Mouse (Mus musculus) MEL (cell line): ENCODE data around the gene Hist1h2be. TPM values are rescaled to one million over a fixed set of nuclear protein-coding genes. Genes with fewer than 3 reads are reported as not detected.

ENCODE experiments used
- DNase-seq: peaks from one replicate; pipeline ENCODE4 v3.0.0; 2011; ENCODE audit warnings: low read depth, low spot score
- H3K27ac ChIP-seq: 2 replicates; pipeline ENCODE4 v1.5.1; 2012; ENCODE audit warnings: low read depth, mild to moderate bottlenecking, control low read depth, low read length, moderate library complexity; ENCODE audit not compliant: control insufficient read depth
- H3K27me3 ChIP-seq, 2 experiments: fragments of 150-350 bp in 1 of 2; sonication (generic) in 1 of 2; 2 replicates each; pipeline ENCODE4 v1.6.1; 2012; ENCODE audit warnings: low read length in 2 of 2, mild to moderate bottlenecking in 2 of 2, improper control_type of control experiment in 1 of 2, moderate library complexity in 1 of 2; ENCODE audit not compliant: insufficient read depth in 2 of 2, control insufficient read depth in 1 of 2
- H3K36me3 ChIP-seq, 2 experiments: 2 replicates each; pipeline ENCODE4 v1.6.1; 2012 to 2014; ENCODE audit warnings: low read length in 2 of 2, improper control_type of control experiment in 1 of 2, inconsistent platforms in 1 of 2, mild to moderate bottlenecking in 1 of 2; ENCODE audit not compliant: insufficient read depth in 2 of 2, control insufficient read depth in 1 of 2
- H3K4me1 ChIP-seq, 2 experiments: fragments of 150-350 bp in 1 of 2; sonication (generic) in 1 of 2; 2 replicates each; pipeline ENCODE4 v1.6.1; 2012; ENCODE audit warnings: low read length in 2 of 2, improper control_type of control experiment in 1 of 2, mild to moderate bottlenecking in 1 of 2; ENCODE audit not compliant: insufficient read depth in 2 of 2, control insufficient read depth in 1 of 2
- H3K4me3 ChIP-seq, 2 experiments: fragments of 150-350 bp in 1 of 2; sonication (generic) in 1 of 2; 2 replicates each; pipeline ENCODE4 v1.5.1; 2012; ENCODE audit warnings: low read depth in 2 of 2, low read length in 2 of 2, mild to moderate bottlenecking in 2 of 2, moderate library complexity in 2 of 2, control low read depth in 1 of 2, improper control_type of control experiment in 1 of 2; ENCODE audit not compliant: control insufficient read depth in 1 of 2, insufficient read depth in 1 of 2
- H3K79me2 ChIP-seq: 2 replicates; pipeline ENCODE4 v1.6.1; 2012; ENCODE audit warnings: mild to moderate bottlenecking, low read length, moderate library complexity; ENCODE audit not compliant: control insufficient read depth, poor library complexity, insufficient read depth
- H3K9ac ChIP-seq: 2 replicates; pipeline ENCODE4 v1.6.1; 2012; ENCODE audit warnings: low read depth, mild to moderate bottlenecking, control low read depth, low read length, moderate library complexity; ENCODE audit not compliant: control insufficient read depth, poor library complexity, severe bottlenecking
- H3K9me3 ChIP-seq: fragments of 150-350 bp; sonication (generic); replicated peaks from 2 replicates; pipeline ENCODE4 v1.6.1; 2012; ENCODE audit warnings: mild to moderate bottlenecking, low read length, improper control_type of control experiment, moderate library complexity; ENCODE audit not compliant: insufficient read depth
- CTCF ChIP-seq, 3 experiments: IDR thresholded peaks in 2 of 3; conservative IDR thresholded peaks in 1 of 3; 2 replicates each; pipeline ENCODE4 v1.5.1; 2011 to 2012; ENCODE audit warnings: low read length in 3 of 3, low read depth in 2 of 3, mild to moderate bottlenecking in 2 of 3, improper control_type of control experiment in 1 of 3, inconsistent platforms in 1 of 3, mixed read lengths in 1 of 3, moderate library complexity in 1 of 3; ENCODE audit not compliant: control insufficient read depth in 1 of 3, insufficient read depth in 1 of 3, poor library complexity in 1 of 3, severe bottlenecking in 1 of 3
- E2F4 ChIP-seq: IDR thresholded peaks from 2 replicates; pipeline ENCODE4 v1.6.1; 2011; ENCODE audit warnings: low read depth, low read length, improper control_type of control experiment, borderline replicate concordance
- GABPA ChIP-seq: IDR thresholded peaks from 2 replicates; pipeline ENCODE4 v1.6.1; 2012; ENCODE audit warnings: low read depth, mild to moderate bottlenecking, inconsistent platforms, low read length, improper control_type of control experiment, moderate library complexity
- JUND ChIP-seq: IDR thresholded peaks from 2 replicates; pipeline ENCODE4 v1.6.1; 2011; ENCODE audit warnings: low read depth, mild to moderate bottlenecking, improper control_type of control experiment, low read length
- MAFK ChIP-seq: IDR thresholded peaks from 2 replicates; pipeline ENCODE4 v1.6.1; 2011; ENCODE audit warnings: low read depth, mild to moderate bottlenecking, low read length, improper control_type of control experiment, borderline replicate concordance
- MAX ChIP-seq: IDR thresholded peaks from 2 replicates; pipeline ENCODE4 v1.6.1; 2011; ENCODE audit warnings: low read length, improper control_type of control experiment
- NRF1 ChIP-seq: IDR thresholded peaks from 2 replicates; pipeline ENCODE4 v1.6.1; 2014; ENCODE audit warnings: low read depth, mild to moderate bottlenecking, inconsistent platforms, low read length, improper control_type of control experiment, moderate library complexity; ENCODE audit not compliant: poor library complexity, insufficient read depth, severe bottlenecking
- POLR2AphosphoS2 ChIP-seq: IDR thresholded peaks from 2 replicates; pipeline ENCODE4 v1.6.1; 2011; ENCODE audit warnings: low read length, improper control_type of control experiment
- POLR2AphosphoS5 ChIP-seq: IDR thresholded peaks from 2 replicates; pipeline ENCODE4 v1.6.1; 2012; ENCODE audit warnings: low read depth, borderline replicate concordance, mild to moderate bottlenecking, inconsistent platforms, low read length, moderate library complexity, mixed read lengths
- SIN3A ChIP-seq: IDR thresholded peaks from 2 replicates; pipeline ENCODE4 v1.6.1; 2012; ENCODE audit warnings: low read length, improper control_type of control experiment, inconsistent platforms
- TBP ChIP-seq: IDR thresholded peaks from 2 replicates; pipeline ENCODE4 v1.8.0; 2011; ENCODE audit warnings: low read depth, low read length, improper control_type of control experiment
- TCF12 ChIP-seq: IDR thresholded peaks from 2 replicates; pipeline ENCODE4 v1.6.1; 2014; ENCODE audit warnings: low read depth, mild to moderate bottlenecking, inconsistent platforms, low read length, improper control_type of control experiment, moderate library complexity
- ZKSCAN1 ChIP-seq: IDR thresholded peaks from 2 replicates; pipeline ENCODE4 v1.6.1; 2012; ENCODE audit warnings: low read depth, mild to moderate bottlenecking, inconsistent platforms, low read length, improper control_type of control experiment, moderate library complexity
- polyA plus RNA-seq, 2 experiments: library from polyadenylated mRNA; stranded (reverse) in 1 of 2; unstranded in 1 of 2; fragments of >175 nt in 1 of 2; fragments of >200 nt in 1 of 2; gene quantifications; 2 replicates each; pipeline versions ENCODE4 v1.2.1 to v1.2.4; 2012; ENCODE audit warnings: low replicate concordance in 2 of 2, low read depth in 1 of 2; ENCODE audit not compliant: insufficient read length in 2 of 2, insufficient read depth in 1 of 2, missing spikeins in 1 of 2
- total RNA-seq: library from RNA; depleted of rRNA; stranded (reverse); fragments of 300-350 nt; gene quantifications from 2 replicates; pipeline ENCODE4 v1.2.3, GENCODE M21; 2012

The Hist1h2be gene
- total and polyA plus RNA-seq, 3 experiments, result 0.49 to 237 TPM; not detected in 1

DNA sequence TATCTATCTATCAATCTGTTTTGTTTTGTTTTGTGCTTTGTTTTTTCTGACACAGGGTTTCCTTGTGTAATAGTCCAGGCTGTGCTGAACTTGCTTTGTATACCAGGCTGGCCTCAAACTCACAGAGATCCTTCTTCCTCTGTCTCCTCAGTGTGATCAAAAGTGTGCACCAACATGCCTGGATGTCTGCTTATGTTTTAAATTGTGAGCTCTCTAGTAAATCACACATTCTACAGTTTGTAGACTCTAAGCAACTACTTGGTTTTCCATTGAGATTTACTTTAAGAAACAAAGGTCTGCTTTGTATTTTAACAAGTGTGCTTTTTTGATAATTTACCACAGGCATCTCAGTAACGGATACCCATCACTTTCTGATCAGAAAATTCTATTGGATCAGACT, 43.1 kb downstream of the Hist1h2be start:
- peaks cover 0 to 4% of the 10 kb centered on the region in 2 experiments; a peak in 1 of 4 replicates for H3K4me1 ChIP-seq
- TF ChIP-seq E2F4 (no peak), SIN3A (no peak), CTCF (IDR thresholded peaks at IDR 0.05 in 2 of 3, conservative IDR thresholded peaks at IDR 0.05 in 1 of 3; ENCODE audit: control insufficient read depth in 1 of 3, insufficient read depth in 1 of 3, low read depth in 2 of 3, low read length in 3 of 3, poor library complexity in 1 of 3, severe bottlenecking in 1 of 3) (no peak), GABPA (no peak), ZKSCAN1 (no peak), MAX (no peak), NRF1 (no peak), MAFK (no peak), JUND (no peak), POLR2AphosphoS2 (no peak), POLR2AphosphoS5 (no peak)
- H3K27me3 ChIP-seq, result no peaks in the 10 kb centered on the region
- peak; percentile 52 for DNase-seq
- H3K9me3 ChIP-seq, result no peaks in the 10 kb centered on the region
- H3K9ac ChIP-seq, result peak overlapping the region; percentile 46
- peak overlapping the region; percentile 64 for H3K27ac ChIP-seq
- no peak overlapping the region for H3K4me3 ChIP-seq
- peaks cover 0 to 35% of the 10 kb centered on the region in 2 experiments; a peak in 2 of 4 replicates for H3K36me3 ChIP-seq
- H3K79me2 ChIP-seq, result peaks cover 6% of the 10 kb centered on the region; the same call in 1 of the 2 replicates

DNA sequence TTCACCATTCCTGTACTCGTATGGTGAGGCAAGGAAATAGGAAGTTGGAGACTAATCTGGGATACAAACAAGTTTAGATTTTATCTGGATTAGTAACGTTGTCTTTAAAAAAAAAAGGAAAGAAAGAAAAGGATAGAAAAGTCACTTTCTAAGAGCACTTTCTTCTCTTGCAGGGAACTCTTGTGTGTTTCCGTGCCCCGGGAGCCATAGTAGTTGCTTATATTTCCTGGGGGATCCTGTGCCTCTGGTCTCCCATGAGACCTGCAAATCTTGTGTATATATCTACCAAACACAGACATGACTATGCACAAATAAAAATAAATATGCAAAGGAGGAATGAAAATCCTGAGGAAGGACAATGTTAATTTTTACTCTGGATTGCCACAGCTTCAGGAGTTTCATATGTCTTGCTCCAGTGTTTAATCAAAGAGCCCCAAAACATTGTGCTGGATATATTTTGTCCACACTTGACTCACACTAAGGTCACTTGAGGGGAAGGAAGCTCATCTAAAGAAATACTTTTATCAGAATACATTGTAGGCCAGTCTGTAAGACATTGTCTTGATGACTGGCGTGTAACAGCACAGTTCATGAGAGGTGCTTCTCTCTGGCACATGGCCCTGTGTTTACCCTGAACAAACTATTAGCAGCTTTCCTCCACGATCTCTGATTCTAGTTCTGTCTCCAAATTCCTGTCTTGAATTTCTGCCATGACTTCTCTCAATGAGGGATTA, 43.9 kb downstream of the Hist1h2be start:
- Histone ChIP-seq H3K79me2 (peaks cover 6% of the 10 kb centered on the region; the same call in 1 of the 2 replicates), H3K36me3 (peaks cover 0 to 32% of the 10 kb centered on the region in 2 experiments; a peak in 2 of 4 replicates), H3K9ac (peak overlapping the region; percentile 73), H3K27me3 (no peaks in the 10 kb centered on the region), H3K27ac (peak overlapping the region; percentile 86), H3K4me1 (peaks cover 0 to 2% of the 10 kb centered on the region in 2 experiments; a peak in 1 of 4 replicates), H3K9me3 (no peaks in the 10 kb centered on the region), H3K4me3 (peak overlapping the region; percentile 6 to 47)
- DNase-seq, result peak; percentile 75
- TF ChIP-seq TCF12 (no peak), TBP (0 out of 2 replicates have a peak, but pooled peaks have one; percentile 12), E2F4 (no peak)
